Mouse (Mus musculus) mouse embryonic stem cell (cell line): ENCODE measurements around the gene Eef1akmt1.

ENCODE experiments used
- in situ Hi-C, 2 experiments: fragments of 300-500 bp; cut with MboI; formaldehyde crosslinking; loops; 1 replicate in 1 of 2; 3 replicates in 1 of 2; pipeline ENCODE4 v1.14.3; 2019 to 2020; ENCODE audit warnings: low sequenced_read_pairs in 2 of 2, low pct_unique_long_range_greater_than_20kb in 1 of 2, mixed read lengths in 1 of 2; ENCODE audit not compliant: unreplicated experiment in 1 of 2

Gene Eef1akmt1

GRCm38 (mm10) chr14:57571155-57572133 is at the start of gene Eef1akmt1:
Gene Eef1akmt1, minus strand, starts transcription at chr14:57571612.
- in situ Hi-C loops: no loop called here

- in situ Hi-C loops: no loop called here
Observed at GRCm38 (mm10) chr14:57620598-57621236, 49.3 kb upstream of the Eef1akmt1 start.

DNA sequence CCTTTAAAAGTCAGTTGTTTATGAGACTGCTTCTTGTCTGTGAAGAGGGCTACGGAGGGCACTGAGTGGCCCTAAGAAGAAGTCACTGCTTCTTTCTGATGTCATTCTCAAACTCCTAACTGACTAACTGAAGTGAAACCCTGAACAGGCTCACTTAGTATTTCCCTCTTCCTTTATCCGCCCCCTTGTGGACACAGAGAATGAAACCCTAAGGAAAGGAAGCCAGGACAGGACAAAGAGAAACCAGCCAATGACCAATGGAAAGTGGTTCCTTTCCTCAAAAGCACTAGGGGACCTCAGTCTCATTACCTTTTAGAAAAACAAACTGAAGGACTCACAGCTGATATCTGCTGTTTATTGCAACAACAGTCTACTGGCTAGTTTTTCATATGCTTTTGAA is 48.1 kb upstream of the Eef1akmt1 start:
- in situ Hi-C loops: no loop called here

GRCm38 (mm10) chr14:57617675-57618074 is 46.3 kb upstream of the Eef1akmt1 start:
- in situ Hi-C loops: no loop called here

DNA sequence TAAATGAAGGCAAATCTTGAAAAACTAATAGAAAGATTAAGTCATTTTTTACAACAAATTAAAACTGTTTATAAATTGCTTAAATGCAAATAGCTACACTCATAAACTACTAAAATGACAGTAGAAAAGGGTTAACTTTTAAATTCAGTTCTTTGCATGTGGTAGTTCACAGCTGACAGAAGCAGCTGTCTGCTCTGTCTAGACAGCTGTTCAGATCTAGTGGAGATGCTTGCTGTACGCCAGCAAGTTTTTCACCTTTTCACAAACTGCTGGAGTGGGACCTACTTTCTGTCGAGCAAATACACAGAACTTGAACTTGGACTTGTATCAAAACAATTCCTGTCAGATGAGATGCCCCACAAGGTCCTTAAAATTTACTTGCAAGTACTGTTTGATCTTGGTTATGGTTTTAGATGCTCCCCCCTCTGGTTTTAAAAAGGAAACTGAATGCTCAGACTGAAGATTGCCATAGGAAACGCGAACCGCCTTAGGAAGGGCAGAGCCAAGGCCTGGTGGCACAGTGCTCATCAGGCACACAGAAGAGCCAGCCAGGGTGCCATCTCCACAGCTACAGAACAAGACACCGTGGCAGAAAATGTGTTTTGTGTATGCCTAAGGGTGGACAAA is 45.0 kb upstream of the Eef1akmt1 start:
- in situ Hi-C loops: no loop called here

DNA sequence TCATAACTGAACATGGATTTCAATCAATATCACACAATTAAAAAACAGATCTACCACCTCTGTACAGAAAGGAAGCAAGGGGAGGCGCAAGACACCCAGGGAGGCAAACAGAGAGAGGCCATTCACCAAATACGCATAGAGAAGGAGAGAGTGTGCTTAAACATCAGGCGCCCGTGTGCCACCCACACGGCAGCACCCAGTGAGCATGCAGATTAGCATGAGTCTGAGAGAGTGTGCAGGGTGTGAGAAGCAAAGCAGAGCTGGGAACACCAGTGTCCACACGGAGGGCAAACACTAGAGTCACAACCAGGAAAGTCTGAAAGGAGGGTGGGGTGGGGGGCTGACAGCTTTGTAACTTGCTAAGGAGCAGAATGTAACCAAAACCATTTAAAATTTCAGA is 44.4 kb upstream of the Eef1akmt1 start:
- in situ Hi-C loops: no loop called here

DNA sequence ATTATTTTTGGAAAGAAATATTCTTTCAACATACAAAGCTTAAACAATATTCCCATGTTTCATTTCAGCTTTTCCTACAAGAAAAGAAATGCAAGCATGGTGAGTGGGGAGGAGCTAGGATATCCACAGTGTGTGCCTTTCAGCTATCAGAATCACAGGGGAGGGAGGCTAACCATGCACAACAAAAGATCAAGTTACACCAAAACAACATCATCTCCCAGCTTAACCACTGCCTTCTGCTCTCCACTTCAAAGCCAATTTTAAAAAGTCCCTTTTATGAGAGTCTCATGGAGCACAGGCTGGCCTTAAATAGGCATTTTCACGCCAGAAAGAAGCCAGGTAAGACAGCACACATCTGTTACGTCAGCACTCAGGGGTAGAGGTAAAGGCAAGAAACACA is 39.6 kb upstream of the Eef1akmt1 start:
- in situ Hi-C loops: no loop called here

- in situ Hi-C loops: no loop called here
Observed at GRCm38 (mm10) chr14:57609816-57610329, 38.5 kb upstream of the Eef1akmt1 start.

DNA sequence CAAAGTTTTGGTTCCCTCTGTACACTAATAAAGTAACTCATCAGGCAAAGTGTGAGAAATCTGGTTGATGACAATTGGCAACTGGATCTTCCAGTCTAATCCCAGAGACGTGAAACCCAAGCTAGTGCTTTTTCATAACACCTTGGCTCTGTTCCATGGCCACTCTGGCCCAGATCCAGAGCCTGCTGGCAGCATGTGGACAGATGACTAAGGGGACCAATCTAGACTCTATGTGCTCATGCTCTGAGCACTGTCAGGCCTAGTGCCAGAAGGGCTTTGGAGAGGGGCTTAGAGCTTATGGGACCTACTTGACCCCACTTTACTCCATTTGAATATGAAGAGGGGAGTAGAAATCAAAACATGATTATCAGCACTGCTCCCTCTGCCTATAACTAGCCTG is 36.1 kb upstream of the Eef1akmt1 start:
- in situ Hi-C loops: no loop called here

- in situ Hi-C loops: no loop called here
Observed at GRCm38 (mm10) chr14:57606663-57607365, 35.4 kb upstream of the Eef1akmt1 start.

DNA sequence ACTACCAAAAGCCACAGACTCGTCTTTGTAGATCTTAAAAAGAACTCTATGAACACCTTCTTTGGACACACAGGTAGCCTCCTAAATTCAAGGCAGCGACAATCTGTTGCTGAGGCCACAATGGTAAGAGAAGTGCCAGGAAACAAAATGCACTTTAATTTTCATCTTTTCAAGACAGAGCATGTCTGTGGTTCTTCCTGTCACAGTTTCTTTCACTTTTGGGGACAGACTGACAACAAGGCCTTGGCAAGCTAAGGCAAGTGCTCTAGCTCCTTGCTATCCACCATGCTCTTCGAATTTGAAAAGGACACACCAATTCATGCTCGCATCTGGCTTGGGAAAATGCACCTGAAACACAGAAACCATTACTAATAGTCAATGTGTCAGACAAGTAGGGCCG is 21.9 kb upstream of the Eef1akmt1 start:
- in situ Hi-C loops: no loop called here

DNA sequence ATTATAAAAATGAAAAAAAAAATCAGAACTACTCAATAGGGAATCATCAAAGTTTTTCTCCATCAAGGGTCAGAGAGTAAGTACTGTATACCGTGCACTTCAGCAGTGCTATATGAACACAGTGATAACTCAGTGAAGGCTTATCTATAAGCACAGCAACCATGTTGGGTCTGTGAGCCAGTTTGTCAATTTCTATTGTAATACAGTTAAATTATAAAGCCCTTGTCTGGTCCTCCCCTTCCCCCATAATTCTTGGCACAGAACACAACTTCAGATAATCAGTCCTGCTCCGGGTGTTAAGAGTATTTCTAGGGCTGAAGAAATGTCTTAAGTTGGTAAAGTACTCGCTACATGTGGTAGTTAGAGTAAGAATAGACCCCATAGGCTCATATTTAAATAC is 20.4 kb upstream of the Eef1akmt1 start:
- in situ Hi-C loops: no loop called here

DNA sequence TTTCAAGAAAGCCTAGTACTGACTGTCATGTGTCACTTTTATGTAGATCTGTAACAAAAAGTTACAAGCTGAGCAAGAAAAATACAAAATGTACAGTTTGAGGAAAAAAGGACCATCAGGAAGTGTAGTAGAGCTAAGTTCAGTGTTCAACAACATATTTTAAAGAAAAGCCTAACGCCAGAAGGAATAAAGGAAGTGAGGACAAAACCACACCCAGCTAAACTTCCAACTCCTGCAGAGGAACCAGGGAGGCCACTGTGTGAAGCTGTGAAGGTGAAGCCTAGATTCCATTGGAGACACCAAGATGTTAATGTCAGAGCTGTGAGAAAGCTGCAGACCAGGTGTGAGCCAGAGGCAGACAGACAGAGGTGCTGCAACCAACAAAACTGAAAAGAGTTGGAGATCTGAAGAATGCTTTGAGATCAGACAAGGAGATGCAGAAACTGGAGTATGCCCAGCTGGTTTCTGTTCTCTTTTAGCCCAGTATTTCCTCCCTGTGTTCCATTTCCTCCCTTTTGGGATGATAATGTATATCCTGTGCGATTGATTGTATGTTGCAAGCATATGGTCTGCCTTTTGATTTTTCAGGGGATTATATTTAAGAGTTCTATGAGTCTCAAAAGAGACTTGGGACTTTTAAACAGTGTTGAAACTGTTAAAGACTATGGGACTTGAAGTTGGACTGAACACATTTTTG is 5.1 kb upstream of the Eef1akmt1 start:
- in situ Hi-C loops: no loop called here

- in situ Hi-C loops: no loop called here
Observed at GRCm38 (mm10) chr14:57574792-57575587, 3.6 kb upstream of the Eef1akmt1 start.

GRCm38 (mm10) chr14:57565626-57566025 is 5.8 kb downstream of the Eef1akmt1 start:
- in situ Hi-C loops: no loop called here

- in situ Hi-C loops: no loop called here
Observed at GRCm38 (mm10) chr14:57556922-57557321, 14.5 kb downstream of the Eef1akmt1 start.

DNA sequence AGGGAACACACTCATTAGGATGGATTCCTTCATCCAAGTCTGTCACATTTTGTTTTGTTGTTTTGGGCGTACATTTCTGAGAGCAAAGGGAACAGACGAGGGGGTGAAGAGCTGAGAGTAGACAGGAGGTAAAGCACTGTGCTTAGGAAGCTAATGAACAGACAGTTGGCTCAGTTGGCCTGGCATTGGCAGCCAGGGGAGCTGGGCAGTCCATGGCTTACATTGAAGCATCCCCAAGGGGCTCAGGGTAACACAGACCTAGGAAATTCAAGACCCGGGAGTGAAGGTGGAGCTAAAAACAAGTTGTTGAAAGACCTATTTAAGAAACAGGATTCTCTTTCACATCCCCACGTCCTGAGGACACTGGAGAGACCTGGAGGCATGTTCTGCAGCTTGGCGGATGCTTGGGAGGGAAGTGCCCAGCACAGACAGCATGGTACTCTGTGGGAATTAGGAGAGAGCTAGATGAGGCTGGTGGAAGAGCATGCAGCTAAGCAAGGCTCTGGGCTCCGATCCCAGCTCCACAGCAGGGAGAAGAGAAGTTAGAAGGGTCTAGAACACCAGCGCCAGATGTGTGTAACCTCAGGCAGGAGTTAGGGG is 15.8 kb downstream of the Eef1akmt1 start:
- in situ Hi-C loops: no loop called here
